Mouse (Mus musculus): ENCODE measurements around the gene Dhx15.
A peak's percentile ranks its signal among the peaks of the same experiment; 100 is the strongest.
"Not testable (repeated sequence)": the region's sequence is repeated elsewhere in the genome, so short reads cannot be mapped to it uniquely, and the experiment has no call there.

Dhx15 gene

DNA sequence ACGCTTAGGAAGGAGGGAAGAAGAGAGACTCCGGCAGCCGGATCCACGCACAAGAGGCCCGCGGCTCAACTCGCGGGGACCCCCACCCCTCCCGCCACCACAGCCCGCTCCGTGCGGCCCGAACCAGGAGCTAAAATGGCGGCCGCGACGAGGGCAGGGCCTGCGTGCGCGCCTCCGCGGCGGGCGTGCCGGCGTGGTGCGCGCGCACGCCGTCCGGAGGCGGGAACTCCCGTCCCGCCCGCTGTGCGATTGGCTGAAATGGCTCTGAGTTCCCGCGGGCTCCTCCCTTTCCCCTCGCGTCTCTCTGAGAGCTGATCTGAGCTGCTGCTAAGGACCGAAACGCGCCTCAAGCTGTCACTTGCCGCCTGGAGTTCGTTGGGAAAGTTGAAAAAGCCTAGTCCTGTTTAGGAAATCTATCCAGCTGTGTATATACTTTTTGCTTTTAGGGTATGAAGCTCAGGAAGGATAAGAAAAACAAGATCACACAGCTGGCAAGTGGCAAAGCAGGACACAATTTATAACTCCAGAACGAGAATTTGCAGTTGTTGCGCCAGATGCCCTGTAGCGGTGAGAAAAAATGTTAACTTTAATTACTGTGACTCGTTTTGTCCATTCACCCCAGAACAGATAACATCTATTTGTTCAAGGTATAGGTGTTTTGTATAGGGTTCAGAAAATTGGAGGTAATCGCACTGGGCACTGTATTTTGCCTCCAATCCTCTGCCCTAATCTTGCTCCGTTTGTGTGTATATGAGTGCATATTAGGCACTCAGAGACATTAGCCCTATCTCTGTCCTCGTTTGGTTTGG, at the start of gene Dhx15:
TSS of gene Dhx15 (minus strand) at position 144 of the 809 bp plus-strand sequence.
- DNase-seq, result peak; percentile 94 to 96

GRCm38 (mm10) chr5:52238877-52239276, 48.6 kb upstream of the Dhx15 start:
- no peak for DNase-seq

GRCm38 (mm10) chr5:52237956-52238735, 47.8 kb upstream of the Dhx15 start:
- no peak for DNase-seq

- DNase-seq, result not testable (repeated sequence)
Measured at GRCm38 (mm10) chr5:52236585-52236984, 46.3 kb upstream of the Dhx15 start.

- no peak for DNase-seq
Measured at GRCm38 (mm10) chr5:52234570-52234969, 44.3 kb upstream of the Dhx15 start.

DNA sequence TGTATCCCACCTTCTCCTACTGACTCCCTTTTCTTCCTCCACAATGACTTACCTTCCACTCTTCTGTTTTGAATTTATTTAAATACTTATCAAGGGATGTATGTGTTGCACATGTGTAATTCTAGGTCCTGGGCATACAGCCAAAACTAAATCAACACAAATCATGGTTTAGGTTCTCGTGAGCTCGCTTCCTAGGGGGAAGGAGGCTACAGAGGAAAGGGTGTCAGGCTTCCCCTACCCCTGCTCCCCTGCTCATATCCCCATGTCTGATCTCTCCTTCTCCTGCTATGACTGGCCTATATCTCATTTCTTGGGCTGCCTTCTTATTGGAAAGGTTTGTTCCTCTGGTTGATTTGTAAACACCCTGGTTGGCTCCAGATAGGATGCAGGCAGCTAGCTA, 43.6 kb upstream of the Dhx15 start:
- no peak for DNase-seq

DNA sequence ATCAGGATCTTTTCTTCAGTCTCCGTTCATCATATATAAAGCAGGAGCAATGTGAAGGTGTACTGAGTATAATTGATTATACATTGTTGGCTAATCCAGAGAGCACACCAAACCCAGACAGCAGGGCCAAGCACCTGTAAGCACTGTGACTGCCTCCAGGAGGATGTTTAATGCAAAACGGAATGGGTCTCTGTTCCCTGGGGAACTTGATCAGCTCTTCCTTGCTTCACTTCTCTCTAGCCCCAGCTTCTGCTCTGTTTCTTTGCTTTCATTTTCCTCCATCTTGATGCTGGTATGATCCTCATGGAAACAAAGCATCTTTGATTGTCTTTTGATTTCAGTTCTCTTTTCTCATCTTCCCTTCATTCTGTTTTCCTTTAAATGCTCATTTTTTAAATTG, 42.3 kb upstream of the Dhx15 start:
- DNase-seq, result no peak

- DNase-seq, result no peak
Measured at GRCm38 (mm10) chr5:52232199-52232598, 41.9 kb upstream of the Dhx15 start.

DNA sequence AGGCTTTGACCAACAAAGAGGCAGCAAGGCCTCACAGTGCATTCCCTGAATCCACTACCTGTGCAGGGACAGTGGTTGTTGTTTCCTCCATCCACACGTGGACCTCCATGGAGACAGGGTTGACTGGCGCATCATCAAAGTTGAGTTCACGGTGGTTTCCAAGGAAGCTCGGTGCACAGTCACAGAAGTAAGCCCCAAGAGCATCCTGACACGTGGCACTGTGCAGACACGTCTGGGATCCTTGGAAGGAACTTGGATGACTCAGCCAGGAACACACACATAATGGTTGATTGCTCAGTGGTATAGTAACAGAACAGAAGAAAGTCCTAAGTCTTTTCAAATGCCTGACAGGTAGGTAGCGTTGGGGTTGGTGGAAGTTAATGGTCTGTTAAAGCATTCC, 40.2 kb upstream of the Dhx15 start:
- DNase-seq, result no peak

DNA sequence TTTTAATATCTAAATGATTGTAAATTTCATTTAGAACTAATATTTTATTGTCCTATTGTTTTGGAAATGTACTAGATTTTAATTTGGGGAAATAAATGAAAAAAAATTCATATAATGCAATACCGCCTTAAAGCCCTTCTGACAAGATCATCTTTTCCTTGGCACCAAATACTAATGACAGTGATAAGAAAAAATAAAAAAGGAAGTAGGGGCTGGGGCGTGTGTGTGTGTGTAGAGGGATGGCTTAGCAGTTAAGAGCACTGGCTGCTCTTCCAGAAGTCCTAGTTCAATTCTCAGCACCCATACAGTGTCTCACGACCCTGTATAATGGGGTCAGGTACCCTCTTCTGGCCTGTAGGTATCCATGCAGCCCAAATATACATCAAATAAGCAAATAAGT, 36.4 kb upstream of the Dhx15 start:
- no peak for DNase-seq

DNA sequence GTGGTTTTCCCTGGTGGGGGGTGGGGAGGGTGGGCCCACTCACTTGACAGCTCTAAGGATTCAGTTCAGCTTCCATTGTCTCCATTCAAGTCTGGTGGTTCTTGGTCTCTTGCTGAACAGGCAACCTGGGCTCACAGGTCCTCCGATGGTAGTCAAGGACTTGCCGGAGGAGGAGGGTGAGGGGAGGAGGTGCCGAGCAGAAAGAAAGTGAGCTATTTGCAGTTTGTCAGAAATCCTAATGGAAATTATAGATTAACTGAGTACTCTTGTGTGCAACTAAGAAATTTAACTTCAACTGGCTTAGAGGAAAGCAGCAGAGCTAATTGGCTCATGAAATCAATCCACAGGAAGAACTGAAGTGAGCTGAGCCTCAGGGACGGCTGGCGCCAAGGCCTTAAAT, 31.3 kb upstream of the Dhx15 start:
- DNase-seq, result no peak

- no peak for DNase-seq
Measured at GRCm38 (mm10) chr5:52220013-52220804, 29.9 kb upstream of the Dhx15 start.

- DNase-seq, result no peak
Measured at GRCm38 (mm10) chr5:52218238-52218637, 27.9 kb upstream of the Dhx15 start.

DNA sequence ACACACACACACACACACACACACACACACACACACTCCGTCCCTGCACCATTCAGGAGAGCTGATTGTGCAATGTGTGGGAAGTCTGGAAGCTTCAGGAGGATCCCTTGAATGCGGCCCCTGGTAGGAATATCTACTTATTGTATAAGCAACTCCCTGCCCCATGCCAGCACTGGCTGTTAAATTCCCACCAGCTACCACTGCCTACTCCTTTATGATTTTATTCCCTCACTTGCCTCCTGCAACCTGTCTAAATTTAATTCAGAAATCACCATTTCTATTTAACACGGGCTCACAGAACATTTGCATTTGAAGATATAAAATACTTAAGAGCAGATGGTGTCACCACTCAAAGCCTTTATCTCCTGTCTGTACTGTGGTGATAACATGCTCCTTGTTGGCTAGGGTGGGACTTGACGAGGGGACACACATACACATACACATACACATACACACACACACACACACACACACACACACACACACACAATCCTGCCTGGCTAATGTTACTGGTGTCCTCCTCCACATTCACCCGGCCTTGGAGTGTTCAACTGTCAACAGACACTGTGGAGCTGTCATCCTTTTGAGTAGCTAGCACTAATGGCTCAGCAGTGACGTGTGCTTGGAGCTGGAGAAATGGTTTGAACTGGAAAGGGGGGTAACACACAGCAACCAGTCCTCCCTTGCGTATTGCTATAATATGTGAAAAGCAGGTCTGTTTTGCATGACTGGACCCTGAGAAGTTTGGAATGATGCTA, 23.0 kb upstream of the Dhx15 start:
- no peak for DNase-seq

GRCm38 (mm10) chr5:52191180-52191468, 810 bp upstream of the Dhx15 start:
- no peak for DNase-seq

DNA sequence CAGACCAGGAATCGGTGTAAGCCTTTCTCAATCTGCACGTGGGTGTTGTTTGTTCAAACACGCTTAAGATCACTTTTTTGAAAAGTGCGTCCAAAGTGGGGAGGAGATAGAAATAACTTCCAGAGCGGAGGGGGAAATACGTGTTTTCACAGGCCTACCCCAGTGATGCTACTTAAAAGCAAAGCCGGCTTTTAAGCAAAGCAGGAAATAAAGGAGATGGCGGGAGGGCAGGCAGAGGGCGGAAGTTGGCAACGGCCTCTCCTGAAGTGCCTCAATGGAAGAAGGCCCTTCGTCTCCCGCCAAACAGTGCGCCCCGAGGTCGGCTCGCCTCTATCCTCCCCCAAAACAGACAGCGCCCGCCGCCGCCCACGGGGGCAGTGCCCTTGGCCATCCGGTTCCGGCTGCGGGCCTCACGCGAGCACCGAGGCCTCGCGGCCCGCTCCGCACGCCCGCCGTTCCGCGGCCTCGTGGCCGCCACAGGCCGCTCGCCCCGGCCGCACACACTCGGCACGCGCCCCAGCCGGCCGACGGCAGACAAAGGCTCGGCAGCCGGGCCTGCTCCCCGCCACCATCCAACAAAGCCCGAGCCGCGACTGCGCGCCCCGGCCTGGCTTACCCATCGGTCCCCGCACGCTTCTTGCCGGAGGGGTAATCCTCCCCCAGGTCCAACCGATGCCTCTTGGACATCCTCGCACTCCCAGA, 499 bp downstream of the Dhx15 start:
- peak; percentile 73 to 75 for DNase-seq

DNA sequence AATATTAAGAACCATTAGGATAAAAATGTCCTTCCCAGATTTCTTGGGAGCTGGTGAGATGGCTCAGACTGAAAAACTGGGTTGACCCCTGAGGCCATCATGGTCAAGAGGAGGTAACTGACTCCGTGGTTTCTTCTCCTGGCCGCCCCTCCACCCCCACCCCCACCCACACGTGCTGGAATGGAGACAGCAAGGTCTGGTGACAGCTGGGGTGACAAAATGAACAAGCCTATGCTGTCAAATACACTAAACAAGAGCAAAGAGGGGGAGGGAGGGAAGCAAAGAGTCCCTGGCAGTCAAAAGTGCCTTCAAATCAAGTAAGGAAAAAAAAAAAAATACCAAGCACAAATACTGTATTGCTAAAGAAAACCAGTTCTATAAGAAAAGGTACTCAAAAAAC, 2.1 kb downstream of the Dhx15 start:
- DNase-seq, result no peak

DNA sequence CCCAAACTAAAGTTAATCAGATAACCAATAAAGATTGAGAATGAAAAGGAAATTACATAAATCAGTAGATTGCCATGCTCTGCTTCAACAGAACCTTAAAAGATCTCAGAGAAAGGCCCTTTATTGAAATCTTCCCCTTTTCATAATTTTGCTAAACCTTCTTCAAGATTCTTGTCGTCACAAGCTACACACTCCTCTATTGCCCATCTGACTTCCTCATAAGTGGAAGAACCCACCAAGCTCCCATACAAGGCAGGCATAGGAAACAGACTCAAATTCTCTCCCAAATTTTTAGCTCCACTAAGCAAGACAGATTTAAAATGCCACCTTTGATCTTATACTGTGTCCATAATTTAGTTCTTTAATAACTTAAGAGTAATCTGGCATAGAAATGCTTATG, 13.0 kb downstream of the Dhx15 start:
- no peak for DNase-seq

DNA sequence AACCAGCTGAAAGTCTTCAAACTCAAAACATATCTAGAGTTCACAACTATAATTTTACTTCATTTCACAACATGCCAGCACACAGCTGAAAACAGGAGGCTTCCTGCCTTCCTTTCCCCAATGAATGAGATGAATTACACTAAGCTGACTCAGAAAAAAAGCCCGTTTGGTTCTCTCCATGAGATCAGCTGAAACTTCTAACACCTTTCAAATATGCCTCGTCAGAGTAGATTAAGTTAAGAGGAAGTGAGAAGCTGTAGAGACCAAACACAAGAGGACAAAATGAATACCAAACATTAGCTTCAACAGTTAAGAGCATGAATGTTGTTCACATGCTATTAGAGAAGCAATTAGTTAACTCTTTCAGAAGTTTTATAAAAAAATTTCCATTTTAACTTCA, 21.8 kb downstream of the Dhx15 start:
- no peak for DNase-seq

- DNase-seq, result no peak
Measured at GRCm38 (mm10) chr5:52149138-52149537, 41.2 kb downstream of the Dhx15 start.

DNA sequence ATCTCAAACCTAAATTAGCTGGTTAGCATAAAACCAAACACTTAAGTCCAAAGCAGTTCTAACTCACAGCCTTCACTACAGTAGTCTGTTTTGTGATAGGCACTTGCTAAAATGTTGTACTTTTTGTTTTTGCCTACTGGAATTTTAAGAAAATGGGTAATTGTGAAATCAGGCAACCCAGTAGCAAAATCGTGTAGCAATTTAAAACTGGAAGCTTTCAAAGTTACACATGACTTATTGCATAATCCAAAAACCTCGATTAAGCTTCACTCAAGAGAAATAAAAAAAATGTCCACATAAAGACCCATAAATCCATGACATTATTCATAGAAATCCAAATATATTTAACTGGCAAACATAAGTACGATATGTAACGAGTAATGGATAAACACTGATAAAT, 43.2 kb downstream of the Dhx15 start:
- no peak for DNase-seq

DNA sequence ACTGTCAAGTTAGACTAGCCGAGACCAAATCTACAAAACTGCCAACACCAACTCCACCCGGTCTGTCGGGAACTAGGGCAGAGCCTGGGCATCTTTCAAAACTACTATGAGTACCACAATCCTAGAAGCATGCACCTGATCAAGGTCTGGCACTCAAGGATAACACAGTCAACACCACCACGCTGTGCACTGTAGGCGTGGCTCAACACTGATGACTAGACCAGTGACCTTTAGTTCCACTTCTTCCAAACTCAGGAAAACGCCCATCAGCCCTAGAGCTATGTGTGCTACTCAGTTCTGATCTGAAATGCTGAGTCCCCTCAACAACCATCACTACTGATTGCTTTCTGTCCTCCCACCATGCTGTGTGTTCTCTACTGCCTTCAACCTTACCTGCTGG, 44.6 kb downstream of the Dhx15 start:
- no peak for DNase-seq
